Mouse (Mus musculus): ENCODE data around the gene Nkx2-5.

Nkx2-5 gene

GRCm38 (mm10) chr17:26836786-26837545 is 7.8 kb downstream of the Nkx2-5 start:
- DNase-seq (ENCODE audit: low read depth, low spot score): no peak

- DNase-seq (ENCODE audit: low read depth, low spot score): no peak
These were observed 8.4 kb downstream of the Nkx2-5 start for GRCm38 (mm10) chr17:26836377-26836776.

GRCm38 (mm10) chr17:26835956-26836355 is 8.9 kb downstream of the Nkx2-5 start:
- no peak for DNase-seq (ENCODE audit: low read depth, low spot score)

- no peak for DNase-seq (ENCODE audit: low read depth, low spot score)
These were observed 9.6 kb downstream of the Nkx2-5 start for GRCm38 (mm10) chr17:26834966-26835755.

GRCm38 (mm10) chr17:26834302-26834965 is 10.4 kb downstream of the Nkx2-5 start:
- no peak for DNase-seq (ENCODE audit: low read depth, low spot score)

- no peak for DNase-seq (ENCODE audit: low read depth, low spot score)
These were observed 11.0 kb downstream of the Nkx2-5 start for GRCm38 (mm10) chr17:26833806-26834205.

- no peak for DNase-seq (ENCODE audit: low read depth, low spot score)
These were observed 18.7 kb downstream of the Nkx2-5 start for GRCm38 (mm10) chr17:26826131-26826530.

- no peak for DNase-seq (ENCODE audit: low read depth, low spot score)
These were observed 27.0 kb downstream of the Nkx2-5 start for GRCm38 (mm10) chr17:26817776-26818175.

GRCm38 (mm10) chr17:26816810-26817209 is 28.0 kb downstream of the Nkx2-5 start:
- no peak for DNase-seq (ENCODE audit: low read depth, low spot score)

GRCm38 (mm10) chr17:26813497-26813896 is 31.3 kb downstream of the Nkx2-5 start:
- DNase-seq (ENCODE audit: low read depth, low spot score): no peak

GRCm38 (mm10) chr17:26812607-26813006 is 32.2 kb downstream of the Nkx2-5 start:
- no peak for DNase-seq (ENCODE audit: low read depth, low spot score)

GRCm38 (mm10) chr17:26802886-26803285 is 41.9 kb downstream of the Nkx2-5 start:
- DNase-seq (ENCODE audit: low read depth, low spot score): no peak

GRCm38 (mm10) chr17:26797379-26798128 is 47.3 kb downstream of the Nkx2-5 start:
- no peak for DNase-seq (ENCODE audit: low read depth, low spot score)

- DNase-seq (ENCODE audit: low read depth, low spot score): no peak
These were observed 49.4 kb downstream of the Nkx2-5 start for GRCm38 (mm10) chr17:26795386-26795785.

- no peak for DNase-seq (ENCODE audit: low read depth, low spot score)
These were observed 50.1 kb downstream of the Nkx2-5 start for GRCm38 (mm10) chr17:26794744-26795143.

- DNase-seq (ENCODE audit: low read depth, low spot score): no peak
These were observed 51.6 kb downstream of the Nkx2-5 start for GRCm38 (mm10) chr17:26793068-26793765.

- peak; percentile 79 for DNase-seq (ENCODE audit: low read depth, low spot score)
These were observed 52.7 kb downstream of the Nkx2-5 start for GRCm38 (mm10) chr17:26792096-26792495.

- DNase-seq (ENCODE audit: low read depth, low spot score): no peak
These were observed 53.2 kb downstream of the Nkx2-5 start for GRCm38 (mm10) chr17:26791580-26791979.

- DNase-seq (ENCODE audit: low read depth, low spot score): no peak
These were observed 54.3 kb downstream of the Nkx2-5 start for GRCm38 (mm10) chr17:26790269-26791214.

Data from skeletal muscle tissue, adult 2 months (tissue).